Mouse (Mus musculus): ENCODE results near the gene Zfp446. TPM values are rescaled to one million over a fixed set of nuclear protein-coding genes. Genes with fewer than 3 reads are reported as not detected.

Zfp446 gene
- 0.88 and 1.3 TPM in 2 replicates for total RNA-seq (2023)

DNA sequence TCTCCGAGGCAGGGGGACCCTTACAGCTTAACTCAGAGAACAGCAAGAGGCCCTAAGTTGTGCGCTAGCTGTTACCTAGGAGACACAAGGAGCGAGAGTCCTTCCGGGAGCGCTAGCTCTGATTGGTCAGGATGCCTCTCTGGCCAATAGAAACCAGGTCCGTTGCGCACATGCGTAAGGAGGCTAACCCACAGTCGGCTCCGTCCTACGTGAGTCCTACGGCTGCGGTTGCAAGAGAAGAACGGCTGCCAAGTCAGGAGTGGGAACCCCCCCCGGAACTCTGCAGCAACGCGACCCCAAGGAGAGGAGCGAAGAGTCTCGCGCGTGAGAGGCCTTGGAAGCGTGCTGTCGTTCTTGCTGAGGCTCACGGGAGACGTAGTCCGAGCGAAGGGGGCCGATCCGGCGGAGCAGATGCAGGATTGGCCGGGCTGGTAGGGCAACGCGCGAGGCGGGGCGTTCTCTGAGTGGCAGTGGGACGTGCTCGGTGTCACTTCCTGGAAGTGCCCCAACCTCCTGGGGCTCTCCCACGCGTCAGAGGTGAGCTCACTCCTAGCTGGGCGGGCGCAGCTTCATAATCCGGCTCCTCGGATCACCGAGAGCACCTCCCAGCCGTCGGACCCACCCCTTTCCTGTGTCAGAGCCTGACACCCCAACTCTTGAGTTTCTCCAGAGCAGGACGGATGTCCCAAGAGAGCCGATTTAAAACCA is at the start of gene Zfp446:
TSS of gene Zfp446 (plus strand) at position 167 of the 708 bp plus-strand sequence.

DNA sequence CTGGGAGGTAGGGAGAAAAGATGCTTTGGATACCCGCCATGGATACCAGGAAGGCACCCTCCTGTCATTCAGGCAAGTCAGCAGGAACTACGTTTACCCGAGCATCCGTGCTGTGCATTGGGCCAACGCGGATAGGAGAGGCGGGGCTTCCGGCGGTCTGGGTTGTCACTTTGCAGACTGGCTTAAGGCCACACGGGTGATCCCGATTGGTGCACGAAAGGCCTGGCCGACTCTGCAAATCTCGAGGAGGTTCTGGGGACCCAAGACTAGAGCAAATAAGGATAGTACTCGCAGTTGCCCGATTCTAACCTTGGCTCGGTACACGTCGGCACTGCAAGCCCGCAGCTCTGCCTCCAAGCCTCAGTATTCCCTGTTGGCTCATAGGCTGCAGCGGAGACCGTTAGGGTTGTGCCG is 12.0 kb upstream of the Zfp446 start, which contains the start of gene Zfp324:
TSS of gene Zfp324 (plus strand) at position 161 of the 414 bp plus-strand sequence.

DNA sequence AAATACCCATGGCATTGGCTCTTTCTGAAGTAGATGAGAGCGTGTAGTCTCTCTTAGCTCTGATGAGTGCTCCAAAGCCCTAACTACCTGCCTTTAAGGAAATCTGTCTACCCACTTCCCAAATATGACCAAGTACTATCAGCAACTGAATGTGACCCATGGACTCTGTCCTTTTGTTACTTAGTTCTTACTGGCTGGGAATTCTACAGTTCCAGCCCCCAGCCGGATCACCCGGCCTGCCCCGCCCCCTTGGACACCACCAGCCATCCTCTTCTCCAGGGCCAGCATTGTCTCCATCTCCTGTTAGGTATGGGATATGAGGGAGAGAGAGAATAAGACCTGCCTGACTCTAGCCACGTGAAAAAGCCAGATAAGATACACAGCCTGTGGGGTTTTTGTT is 20.4 kb downstream of the Zfp446 start, which contains the start of gene Slc27a5:
TSS of gene Slc27a5 (minus strand) at position 140 of the 400 bp plus-strand sequence.

DNA sequence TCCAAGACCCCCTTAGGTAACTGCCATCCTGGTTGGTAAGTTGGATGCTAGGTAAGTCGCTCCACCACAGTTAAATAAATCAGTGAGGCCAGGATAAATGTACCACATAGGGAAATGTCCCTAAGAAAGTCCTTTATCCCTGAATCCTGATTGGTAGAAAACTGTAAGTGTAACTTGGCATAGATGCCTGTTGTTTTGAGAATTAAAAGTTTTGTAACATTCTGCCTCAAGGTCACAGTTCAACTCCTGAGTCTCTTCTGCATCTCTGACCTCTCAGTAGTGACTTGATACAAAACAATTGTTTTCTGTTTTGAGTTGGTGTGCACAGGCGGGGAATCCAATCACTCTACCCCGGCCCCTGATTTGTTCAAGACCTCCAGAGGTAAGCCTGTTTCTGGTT is 21.2 kb downstream of the Zfp446 start, which contains the start of gene Trim28:
TSS of gene Trim28 (plus strand) at position 264 of the 400 bp plus-strand sequence.

DNA sequence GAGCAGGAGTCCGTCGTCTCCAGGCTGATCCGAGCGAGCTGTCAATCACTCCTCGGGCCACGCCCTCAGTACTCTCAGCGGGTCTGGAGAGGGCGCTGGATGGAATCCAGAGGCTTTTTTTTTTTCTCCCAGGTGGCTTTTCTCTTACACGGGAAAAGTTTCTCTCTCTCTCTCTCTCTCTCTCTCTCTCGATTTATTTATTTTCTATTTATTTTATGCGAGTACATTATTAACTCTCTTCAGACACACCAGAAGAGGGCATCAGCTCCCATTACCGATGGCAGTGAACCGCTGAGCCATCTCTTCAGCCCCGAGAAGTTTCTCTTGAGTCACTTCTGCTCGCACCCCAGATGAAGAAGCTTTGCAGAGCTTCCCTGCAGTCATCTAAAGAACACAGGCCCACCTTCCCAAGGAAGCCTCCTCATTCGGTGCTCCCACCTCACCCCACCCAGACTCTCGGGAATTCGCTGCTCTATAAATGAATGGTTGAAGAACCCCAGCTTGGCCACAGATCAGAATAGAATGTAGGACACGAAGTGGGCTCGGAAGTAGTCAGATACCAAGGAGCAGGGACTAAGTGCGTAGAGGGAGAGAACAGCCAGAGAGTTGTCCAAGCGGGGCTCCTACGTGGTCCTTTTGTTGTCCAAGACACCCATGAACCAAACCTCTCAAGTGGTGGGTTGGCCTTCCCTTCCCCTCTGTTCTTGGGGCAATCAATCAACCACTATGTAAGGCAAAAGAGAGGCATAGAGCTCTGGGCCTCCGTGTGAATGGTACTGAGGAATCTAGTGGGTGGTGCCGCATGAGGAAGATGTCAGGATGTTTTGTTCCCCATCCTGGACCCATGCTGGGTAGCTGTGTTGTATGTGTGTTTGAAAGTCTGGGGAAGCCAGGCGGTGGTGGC is 32.6 kb downstream of the Zfp446 start, which contains the start of gene Zbtb45:
TSS of gene Zbtb45 (minus strand) at position 30 of the 904 bp plus-strand sequence.

DNA sequence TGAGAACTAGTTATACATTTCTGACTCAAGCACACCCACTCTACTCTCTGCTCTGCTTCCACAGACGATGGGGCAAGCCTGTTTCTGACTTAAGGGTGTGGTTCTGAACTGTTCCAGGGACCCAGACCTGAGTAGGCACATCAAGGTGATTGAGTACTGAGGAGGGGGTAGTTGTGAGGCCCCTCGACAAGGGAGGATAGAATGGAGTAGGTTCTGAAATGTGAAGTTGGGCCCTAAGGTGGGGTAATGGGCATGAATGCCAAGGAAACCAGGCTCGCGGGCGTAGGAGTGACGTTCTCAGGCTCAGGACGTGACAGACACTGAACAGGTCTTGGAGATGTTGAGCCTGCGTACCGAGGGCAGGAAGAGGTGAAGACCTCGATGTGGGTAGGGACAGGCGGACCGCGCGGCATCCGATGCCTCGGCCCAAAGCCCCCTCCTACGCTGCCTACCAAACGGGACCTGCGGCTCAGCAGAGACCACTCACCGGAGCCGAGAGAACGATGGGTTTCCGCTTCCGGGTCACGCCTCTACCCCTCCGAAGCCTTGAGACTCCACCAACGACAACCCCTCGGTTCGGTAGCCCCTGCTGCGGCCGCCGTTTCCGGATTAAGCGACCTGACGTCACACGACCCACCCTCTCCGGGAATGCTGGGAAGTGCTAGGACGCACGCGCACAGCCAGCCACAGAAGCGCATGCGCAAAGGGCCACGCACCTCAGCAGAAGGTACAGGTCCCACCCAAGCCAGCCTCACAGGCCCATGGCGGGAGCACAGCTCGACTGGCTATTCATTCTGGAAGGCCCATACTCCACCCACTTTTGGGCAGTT is 56.7 kb downstream of the Zfp446 start, which contains the start of gene Chmp2a:
TSS of gene Chmp2a (minus strand) at position 660 of the 830 bp plus-strand sequence.

Other genes starting within 250 kb of the Zfp446 start
- not detected in 2 replicates for gene Vmn2r56, start 242.8 kb upstream of the Zfp446 start, total RNA-seq (2023)
- gene Zscan18, start 174.2 kb upstream of the Zfp446 start, total RNA-seq (2023): 3.3 and 4.4 TPM in 2 replicates
- 1.8 and 2.1 TPM in 2 replicates for gene Zfp329, start 159.0 kb upstream of the Zfp446 start, total RNA-seq (2023)
- gene Zfp110, start 143.1 kb upstream of the Zfp446 start, total RNA-seq (2023): 32.5 and 41.6 TPM in 2 replicates
- gene Zfp128, start 96.7 kb upstream of the Zfp446 start, total RNA-seq (2023): 0.45 and 1.1 TPM in 2 replicates
- 2.9 and 3.7 TPM in 2 replicates for gene Zscan22, start 80.0 kb upstream of the Zfp446 start, total RNA-seq (2023)
- 543 and 561 TPM in 2 replicates for gene Rps5, start 55.6 kb upstream of the Zfp446 start, total RNA-seq (2023)
- gene Rnf225, start 50.4 kb upstream of the Zfp446 start, total RNA-seq (2023): 0.27 TPM in 1 of 2 replicates, not detected in the other
- 1.2 and 2.7 TPM in 2 replicates for gene Zfp324, start 12.0 kb upstream of the Zfp446 start, total RNA-seq (2023)
- not detected in 2 replicates for gene Slc27a5, start 20.3 kb downstream of the Zfp446 start, total RNA-seq (2023)
- gene Trim28, start 21.3 kb downstream of the Zfp446 start, total RNA-seq (2023): 109 and 164 TPM in 2 replicates
- gene Zbtb45, start 32.2 kb downstream of the Zfp446 start, total RNA-seq (2023): 8.1 and 11.8 TPM in 2 replicates
- gene Chmp2a, start 57.0 kb downstream of the Zfp446 start, total RNA-seq (2023): 143 and 163 TPM in 2 replicates
- gene Ube2m, start 60.4 kb downstream of the Zfp446 start, total RNA-seq (2023): 67.7 and 84.0 TPM in 2 replicates
- 1.1 and 1.4 TPM in 2 replicates for gene Mzf1, start 76.9 kb downstream of the Zfp446 start, total RNA-seq (2023)
- gene Vmn1r85, start 117.3 kb downstream of the Zfp446 start, total RNA-seq (2023): not detected in 2 replicates
- not detected in 2 replicates for gene Vmn1r86, start 142.1 kb downstream of the Zfp446 start, total RNA-seq (2023)
- not detected in 2 replicates for gene Vmn1r87, start 162.3 kb downstream of the Zfp446 start, total RNA-seq (2023)
- gene Vmn1r88, start 181.7 kb downstream of the Zfp446 start, total RNA-seq (2023): 0.09 TPM in 1 of 2 replicates, not detected in the other
- gene Vmn1r89, start 235.2 kb downstream of the Zfp446 start, total RNA-seq (2023): not detected in 2 replicates